Mouse (Mus musculus) gastrocnemius, adult 18-20 months (tissue): ENCODE results near the gene Osbpl7. TPM values are rescaled to one million over a fixed set of nuclear protein-coding genes. Genes with fewer than 3 reads are reported as not detected.

Experiments used
- DNase-seq: peaks from one replicate; pipeline ENCODE4 v3.0.0; 2021; ENCODE audit warnings: low spot score
- total RNA-seq, 2 experiments: library from RNA; stranded (reverse); gene quantifications; 2 replicates each; pipeline ENCODE4 v1.2.3; 2021

The Osbpl7 gene
- total RNA-seq, 2 experiments from 2014 or later: 2.5 to 2.9 TPM

DNA sequence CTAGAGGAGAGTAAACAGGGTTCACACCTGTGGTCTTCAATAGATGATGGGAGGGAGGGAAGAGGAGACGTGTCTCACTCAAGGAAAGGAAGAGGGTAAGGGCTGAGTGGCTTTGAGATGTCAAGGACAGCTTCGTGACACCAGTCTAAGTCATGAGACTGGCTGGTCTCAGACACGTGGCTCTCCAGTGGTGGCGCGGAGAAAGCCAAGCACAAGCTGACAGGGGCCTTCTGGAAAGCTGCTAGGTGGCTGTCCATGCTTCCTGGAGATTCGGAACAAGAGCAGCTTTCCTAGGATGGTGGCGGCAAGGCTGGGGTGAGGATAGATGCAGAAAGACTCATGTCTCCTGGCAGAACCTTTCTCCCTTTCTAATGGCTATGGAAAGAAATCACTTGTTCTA, 11.5 kb upstream of the Osbpl7 start:
- no peak for DNase-seq

DNA sequence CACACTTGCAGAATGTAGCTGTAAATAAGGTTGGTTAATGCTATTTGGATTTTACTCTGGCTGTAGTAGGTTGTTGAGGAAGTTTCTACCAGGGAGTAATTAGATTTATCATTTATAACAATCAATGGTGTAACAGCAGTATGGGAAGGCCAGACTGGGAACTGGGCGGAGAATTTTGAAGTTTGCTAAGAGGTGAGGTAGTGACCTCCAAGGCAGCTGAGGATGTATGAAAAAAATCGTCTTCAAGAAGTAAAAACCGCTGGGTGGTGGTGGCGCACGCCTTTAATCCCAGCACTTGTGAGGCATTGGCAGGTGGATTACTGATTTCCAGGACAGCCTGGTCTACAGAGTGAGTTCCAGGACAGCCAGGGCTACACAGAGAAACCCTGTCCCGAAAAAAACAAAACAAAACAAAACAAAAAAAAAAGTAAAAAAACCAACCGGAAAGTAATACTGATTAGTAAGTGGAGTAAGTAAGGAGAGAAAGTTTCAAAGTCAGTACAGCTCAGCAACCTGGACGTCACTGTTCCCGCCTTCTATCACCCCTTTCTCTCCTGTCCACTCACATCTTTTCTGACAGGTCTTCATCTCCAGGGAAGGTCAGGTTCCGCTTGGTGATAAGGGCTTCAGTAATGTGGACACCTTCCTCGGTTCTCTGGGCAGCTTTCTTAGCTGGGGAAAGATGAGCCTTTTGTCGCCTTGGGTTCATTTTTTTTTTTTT, 10.0 kb upstream of the Osbpl7 start:
- no peak for DNase-seq

DNA sequence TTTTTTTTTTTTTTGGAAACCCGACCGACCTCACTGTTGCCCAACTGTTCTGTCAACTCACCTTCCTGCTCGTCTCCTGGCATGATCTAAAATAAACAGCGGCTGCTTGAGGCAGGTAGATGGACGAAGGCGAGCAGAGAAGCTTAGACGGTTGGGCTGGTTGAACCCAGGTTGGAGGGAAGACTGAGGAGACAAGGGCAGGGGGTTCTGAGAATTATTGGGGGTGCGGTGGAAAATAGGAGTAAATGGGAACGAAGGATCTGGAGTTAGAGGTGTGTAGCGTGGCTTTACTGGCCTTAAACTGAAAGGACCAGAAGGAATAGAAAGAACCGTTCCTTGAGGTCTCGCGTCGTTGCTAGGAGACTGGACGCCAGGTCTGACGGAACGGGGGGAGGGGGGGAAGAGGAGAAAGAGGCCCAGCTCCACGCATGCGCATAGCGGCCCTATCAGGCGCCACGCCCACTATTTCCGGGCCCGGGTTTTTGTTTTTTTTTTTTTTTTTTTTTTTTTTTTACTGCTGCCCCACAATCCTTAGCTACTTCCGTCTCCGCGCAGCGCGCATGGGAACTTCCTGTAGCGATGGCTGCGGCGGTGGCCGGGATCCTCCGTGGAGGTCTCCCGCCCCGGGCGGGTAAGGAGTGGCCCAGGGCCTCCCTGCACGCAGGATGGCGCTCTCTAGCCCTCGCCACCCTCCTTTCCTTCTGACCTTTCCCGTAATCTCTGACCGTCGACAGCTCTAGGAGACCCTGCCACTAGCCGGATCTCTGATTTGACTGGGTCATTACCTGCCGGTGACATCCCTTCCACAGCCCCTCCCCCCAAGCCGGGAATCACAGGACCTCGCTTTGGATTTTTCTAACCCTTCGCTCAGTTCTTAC, 9.2 kb upstream of the Osbpl7 start, which contains the start of the genes Lrrc46 and Mrpl10:
TSS of gene Lrrc46 (minus strand) at position 386 of the 878 bp plus-strand sequence.
TSS of gene Mrpl10 (plus strand) at position 539 of the 878 bp plus-strand sequence.
- peak; percentile 88 for DNase-seq

DNA sequence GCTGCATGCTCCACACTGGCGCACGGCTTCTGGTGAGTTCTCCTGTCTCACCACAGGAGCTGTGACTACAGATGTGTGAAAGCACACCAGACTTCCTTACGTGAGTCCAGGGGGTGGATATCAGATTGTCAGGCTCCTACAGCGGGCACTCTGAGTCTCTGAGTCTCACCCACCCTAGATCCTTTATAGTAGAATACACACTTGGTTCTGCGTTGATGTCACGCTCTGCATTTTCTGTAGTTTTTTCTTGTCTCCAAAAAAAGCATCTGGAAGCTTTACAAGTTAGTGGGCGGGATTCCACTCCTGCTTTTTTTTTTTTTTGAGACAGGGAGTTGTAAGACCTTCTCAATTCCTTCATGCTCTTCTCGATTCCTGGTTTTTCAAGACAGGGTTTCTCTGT, 5.5 kb upstream of the Osbpl7 start:
- DNase-seq: no peak

DNA sequence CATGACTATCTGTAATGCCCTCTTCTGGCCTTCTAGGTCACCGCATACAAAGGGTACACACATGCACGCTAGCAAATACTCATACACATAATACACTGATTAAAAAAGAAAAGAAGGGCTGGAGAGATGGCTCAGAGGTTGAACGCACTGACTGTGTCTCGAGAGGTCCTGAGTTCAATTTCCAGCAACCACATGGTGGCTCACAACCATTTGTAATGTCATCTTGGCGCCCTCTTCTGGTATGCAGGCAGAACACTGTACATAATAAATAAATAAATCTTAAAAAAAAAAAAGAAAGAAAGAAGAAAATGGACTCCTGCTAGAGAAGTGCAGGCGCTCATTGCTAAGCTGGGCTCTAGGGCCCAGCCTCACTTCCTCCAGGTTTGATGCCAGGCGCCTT, 4.6 kb upstream of the Osbpl7 start:
- no peak for DNase-seq

DNA sequence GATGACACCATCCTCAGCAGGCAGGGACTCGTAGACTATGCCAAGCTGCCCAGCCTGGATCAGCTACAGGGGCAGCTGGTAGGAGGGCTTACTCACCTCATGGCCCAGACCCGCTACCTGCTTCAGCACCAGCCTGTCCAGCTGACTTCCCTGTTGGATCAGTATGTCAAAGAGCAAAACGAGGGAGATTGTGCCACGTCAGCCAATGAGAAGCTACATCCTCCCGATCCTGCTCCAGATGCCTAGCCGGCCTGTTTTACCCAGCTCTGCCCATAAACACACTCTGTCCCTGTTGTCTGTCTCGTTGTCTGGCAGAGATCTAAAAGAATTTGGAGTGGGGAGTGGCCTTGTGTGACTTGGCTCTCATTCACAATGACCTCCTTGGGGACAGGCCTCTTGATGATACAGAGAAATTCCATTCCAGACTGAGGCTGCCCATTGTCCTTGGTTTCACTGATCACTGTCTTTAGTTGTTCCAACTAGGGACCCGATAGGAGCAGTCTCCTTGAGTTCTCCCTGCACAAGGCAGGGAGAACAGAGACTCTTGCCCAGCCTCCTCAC, 2.3 kb upstream of the Osbpl7 start:
- no peak for DNase-seq

DNA sequence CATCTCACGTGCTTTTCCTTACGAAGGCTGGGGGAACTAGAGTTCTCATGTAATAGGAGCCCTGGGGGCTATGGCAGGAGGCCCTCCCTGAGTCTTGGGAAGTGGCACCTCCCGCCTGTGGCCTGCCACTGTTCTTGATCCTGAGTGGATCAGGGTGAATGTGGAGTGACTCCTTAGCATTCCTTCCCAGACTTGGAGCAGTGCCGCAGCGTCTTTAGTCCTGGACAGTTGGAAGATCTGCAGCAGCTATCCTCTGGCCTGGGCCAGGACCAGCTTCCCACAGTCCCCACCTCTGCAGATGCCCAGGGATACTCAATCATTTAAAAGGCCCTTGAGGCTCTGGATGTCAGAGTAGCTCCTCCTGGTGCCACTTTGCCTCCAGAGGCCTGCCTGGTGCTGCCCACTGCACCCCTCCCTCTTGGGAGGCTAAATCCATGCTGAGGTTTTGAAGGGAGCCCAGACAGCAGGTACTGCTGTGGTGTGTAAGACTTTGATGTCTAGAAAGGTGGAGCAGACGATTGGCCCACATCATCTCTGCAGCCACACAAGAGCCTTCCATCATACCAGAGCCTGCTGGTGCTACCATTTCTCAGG, 839 bp upstream of the Osbpl7 start:
- DNase-seq: no peak

DNA sequence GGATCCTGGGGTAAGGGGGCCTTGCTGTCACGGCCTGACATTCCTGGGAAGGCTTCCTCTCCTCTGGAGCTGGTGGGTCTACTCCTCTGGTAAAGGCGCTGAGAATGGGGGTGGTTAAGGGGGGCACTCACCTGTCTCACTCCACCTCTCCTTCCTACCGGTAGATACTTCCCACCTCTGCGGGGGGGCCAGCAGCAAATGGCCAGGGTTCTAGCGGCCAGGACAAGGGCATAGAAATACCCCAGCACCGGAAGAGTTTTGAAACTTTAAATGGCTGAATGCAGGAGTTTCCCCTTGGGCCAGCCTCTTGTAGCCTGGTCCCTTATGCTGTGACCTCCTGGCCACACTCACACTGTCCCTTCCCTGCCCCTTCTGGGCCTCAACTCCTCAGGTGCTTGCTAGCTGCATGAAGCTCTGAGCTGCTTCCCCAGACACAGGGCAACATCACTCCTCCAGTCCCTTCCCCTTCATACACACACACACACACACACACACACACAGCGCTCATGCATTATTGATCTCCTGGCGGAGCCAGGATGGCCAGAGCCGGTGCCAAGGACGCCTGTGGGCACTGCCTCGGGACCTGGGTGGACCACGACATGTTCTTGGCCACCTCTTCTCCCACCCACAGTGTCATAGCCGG, 637 bp downstream of the Osbpl7 start:
- no peak for DNase-seq

DNA sequence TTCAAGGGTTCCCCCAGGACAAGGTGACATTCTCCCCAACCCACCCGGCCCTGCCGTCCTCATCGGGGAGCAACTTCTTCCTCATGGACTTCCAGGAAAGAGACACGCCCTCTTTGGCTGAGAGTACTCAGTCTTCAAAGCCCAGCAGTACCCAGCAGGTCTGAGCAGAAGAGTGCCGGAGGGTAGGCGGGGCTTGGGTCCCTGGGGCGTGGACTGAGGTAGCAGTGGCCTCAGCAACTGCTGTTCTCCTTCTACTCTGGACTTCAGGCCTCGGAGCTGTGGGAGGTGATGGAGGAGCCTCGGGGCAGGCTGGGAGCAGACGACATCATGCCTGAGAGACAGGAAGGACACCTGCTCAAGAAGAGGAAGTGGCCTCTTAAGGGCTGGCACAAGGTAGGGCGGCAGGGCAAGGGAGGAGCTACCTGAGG, 1.8 kb downstream of the Osbpl7 start:
- no peak for DNase-seq

DNA sequence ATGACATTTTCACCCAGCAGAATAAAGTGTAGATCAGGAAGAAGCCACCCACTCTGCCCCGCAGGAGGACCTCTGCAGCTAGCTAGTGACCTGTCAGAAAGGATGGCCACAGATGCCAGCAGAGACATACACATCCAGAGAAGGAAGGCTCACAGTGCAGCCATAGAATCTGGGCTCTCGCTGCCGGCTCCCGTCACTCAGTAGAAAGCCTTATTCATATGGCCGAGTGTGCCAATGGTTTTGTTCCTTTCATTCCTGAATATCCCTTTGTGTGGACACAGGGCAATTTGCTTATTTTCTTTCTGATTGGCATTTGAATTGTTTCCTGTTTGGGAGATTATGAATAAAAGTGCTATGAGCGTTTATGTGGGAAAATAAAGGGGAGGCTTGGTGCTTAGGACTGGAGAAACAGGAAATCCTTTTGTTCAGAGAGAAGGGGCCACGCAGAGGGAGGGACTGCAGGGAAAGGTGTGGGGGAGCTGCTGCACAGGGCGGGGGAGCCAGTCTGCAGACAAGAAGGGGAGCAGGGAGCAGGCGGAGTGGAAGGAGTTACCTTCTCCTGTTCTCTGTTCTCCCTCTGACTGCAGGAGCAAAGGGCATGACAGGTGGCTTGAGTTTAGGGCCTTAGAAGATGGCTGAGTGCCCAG, 13.0 kb downstream of the Osbpl7 start:
- no peak for DNase-seq

DNA sequence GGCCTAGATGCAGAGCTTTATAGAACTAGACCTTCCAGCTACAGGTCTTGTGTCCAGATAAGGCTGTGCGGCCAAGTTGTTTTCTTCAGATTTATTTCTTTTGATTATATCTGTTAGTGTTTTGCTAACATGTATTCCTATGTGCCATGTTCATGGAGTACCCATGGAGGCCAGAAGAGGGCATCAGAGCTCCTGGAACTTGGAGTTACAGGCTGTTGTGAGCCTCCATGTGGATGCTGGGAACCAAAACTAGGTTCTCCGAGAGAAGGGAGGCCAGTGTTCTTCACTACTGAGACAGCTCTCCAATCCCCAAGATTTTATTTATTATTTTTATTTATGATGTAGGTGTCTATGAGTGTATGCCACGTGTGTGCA, 13.5 kb downstream of the Osbpl7 start:
- DNase-seq: no peak

DNA sequence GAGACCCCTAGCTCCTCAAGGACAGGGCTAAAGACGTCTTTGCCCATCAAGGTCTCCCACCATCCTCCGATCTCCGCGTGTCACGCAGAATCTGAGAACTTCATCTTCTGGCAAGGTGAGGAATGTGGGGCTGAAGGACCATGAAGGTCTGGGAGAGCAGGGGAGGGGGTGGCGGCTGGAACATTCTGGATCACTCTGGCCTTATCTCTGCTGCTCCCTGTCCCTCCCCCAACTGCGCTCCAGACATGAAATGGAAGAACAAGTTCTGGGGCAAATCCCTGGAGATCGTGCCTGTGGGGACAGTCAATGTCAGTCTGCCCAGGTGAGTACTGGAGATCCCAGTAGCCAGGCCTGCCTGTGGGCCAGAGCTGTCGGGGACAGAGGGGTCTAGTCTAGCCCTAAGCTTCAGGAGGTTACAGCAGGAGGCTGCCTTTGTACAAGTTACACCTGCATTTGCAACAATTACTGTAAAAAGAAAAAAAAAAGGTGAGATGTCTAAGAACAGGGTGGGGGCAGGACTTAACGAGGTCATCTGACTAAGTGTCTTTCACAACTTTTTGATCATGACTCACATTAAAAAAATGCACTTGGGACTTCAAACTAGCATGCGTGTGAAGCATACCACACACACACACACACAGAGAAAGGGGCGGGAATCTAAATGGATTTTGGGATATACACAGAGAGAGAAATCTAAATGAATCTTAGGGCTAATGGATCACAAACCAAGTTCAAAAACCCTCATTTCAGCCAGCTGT, 15.3 kb downstream of the Osbpl7 start:
- DNase-seq: no peak

DNA sequence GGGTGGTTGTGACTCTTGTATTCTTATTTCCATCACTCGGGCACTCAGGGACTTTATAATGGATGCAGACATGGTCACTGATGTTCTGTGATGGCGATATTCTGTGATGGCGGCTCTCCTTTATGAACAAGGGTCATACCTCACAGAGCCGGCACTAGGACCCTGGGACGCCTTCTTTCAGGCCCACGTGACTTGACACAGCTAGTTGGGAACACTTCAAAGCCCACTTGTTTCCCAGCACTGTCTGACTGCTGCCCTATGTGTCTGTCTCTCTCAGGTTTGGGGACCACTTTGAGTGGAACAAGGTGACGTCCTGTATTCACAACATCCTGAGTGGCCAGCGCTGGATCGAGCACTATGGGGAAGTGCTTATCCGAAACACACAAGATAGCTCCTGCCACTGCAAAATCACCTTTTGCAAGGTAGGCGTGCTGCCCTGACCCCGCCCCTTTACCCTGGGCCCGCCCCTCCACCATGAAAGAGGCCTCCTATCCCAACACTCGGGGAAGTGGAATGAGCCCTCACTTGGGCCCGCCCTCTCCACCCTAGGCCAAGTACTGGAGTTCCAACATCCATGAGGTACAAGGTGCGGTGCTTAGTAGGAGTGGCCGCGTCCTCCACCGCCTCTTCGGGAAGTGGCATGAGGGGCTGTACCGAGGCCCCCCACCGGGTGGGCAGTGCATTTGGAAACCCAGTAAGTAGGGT, 16.4 kb downstream of the Osbpl7 start:
- no peak for DNase-seq

DNA sequence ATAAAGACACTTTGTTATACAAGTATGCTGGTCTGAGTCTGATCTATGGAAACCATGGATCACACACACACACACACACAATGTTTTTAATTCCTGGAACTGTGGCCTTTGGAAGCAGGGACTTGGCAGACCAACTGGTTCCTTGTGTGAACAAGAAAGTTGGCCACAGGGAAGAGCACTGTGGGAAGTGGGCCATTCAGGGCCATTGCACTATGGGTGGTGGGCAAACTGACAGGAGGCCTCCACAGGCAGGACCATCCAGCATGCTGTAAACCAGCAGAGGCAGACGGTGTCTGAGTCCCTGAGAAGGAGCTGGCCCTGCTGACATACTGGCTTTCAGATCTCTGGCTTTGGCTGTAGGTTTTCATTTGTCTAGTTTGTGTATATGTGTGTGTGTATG, 18.9 kb downstream of the Osbpl7 start:
- DNase-seq: no peak

DNA sequence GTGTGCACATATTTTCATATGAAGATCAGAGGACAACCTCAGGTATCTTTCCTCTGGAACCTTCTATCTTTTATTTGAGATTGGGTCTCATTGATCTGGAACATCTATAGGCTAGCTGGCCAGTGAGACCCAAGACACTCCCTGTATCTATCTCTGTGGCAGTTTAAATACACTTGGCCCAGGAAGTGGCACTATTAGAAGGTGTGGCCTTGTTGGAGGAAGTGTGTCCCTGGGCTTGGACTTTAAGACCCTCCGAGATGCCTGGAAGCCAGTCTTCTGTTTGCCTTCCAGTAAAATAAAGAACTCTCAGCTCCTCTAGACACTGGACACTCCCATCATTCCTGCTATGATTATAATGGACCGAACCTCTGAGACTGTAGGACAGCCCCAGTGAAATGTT, 19.3 kb downstream of the Osbpl7 start:
- DNase-seq: no peak

DNA sequence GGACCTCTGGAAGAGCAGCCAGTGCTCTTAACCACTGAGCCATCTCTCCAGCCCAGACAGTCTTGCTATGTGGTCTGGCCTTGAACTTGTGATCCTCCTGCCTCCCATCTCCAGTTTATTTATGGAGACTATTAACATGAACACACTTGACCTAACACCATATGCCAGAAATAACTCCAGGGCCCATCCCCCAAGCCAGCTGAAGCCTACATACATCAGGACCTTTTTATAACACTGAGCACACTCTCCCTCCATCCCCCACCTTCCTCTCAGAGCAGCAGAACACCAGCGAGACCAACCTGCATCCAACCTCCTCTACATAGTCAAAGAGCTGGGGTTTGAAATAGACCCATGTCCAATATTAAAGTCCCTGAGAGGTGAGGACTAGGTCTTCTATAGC, 20.7 kb downstream of the Osbpl7 start:
- DNase-seq: peak; percentile 60

DNA sequence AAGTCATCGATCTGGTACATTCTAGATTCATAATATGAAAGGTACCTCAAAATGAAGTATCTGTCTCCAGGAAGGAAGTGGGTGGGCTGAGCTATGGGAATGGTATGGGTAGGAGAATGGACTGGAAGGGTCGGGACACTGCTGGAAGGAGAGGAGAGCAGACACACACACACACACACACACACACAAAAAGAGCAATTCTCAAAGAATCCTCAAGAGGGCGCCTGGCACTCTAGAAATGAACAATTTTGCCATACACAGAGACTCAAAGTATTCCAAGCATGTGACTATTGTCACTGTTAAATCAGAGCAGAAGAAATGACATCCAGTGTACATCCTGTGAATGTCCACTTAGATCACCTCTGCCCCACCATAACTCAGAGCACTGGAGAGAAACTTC, 22.1 kb downstream of the Osbpl7 start:
- DNase-seq: peak; percentile 40

DNA sequence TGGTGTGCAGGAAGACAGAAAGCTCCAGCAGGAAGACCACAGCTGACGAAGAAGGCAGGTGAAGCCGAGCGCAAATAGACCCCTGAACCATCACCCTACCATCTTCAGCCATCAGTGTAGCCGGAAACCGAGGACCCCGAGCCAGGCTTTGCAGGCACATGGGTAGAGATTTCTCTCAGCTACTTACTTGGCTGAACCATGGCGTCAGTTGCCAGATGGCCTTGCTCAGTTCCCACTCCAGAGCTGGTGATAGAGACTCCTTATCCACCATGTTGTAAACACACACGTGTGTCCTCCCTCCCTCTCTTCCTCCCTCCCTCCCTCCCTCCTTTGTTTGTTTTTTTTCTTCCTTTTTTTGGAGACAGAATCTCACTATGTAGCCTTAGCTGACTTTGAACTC, 23.8 kb downstream of the Osbpl7 start:
- no peak for DNase-seq

DNA sequence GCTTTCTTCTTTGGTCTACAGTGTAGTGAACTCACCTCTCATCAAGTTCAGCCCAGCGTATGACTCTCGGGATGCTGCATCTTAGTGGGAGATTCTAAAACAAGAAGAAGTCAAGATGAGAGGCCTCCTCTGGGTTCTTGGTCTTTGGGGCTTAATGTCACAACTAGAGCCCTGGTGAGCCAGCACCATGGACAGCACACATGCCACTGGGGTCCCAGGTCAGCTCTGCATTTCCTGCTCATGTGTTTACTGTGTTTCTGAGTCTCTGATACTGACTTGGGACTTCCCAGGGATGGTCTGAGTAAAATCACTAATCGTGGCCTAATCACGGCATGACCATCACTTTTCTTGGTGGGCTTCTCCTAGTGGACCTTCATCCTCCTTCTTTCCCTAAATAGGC, 28.3 kb downstream of the Osbpl7 start:
- no peak for DNase-seq

DNA sequence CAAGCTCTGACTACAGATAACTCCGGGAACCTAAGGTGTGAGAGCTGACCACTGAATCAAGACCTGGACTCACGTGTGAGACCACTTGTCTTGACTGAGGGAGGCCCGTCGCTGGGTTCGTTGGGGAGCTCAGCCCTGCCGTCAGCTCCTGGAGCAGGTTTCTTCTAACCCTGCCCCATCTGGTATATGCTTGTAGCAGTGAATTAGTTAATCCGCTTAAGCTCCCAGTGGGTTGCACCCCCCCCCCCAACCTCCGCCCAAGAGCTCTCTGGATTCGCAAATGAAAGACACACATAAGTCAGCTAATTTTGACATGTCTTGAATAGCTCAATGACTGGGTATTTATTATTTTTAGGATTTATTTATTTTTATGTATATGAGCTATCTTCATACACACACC, 29.9 kb downstream of the Osbpl7 start:
- DNase-seq: no peak
